Mouse (Mus musculus) lung, postnatal 0 days (tissue): ENCODE results near the gene Eif4e. TPM values are rescaled to one million over a fixed set of nuclear protein-coding genes. Genes with fewer than 3 reads are reported as not detected.

ENCODE experiments used
- ATAC-seq: fragments of 200-750 bp; cut with Nextera tagmentation; 2 replicates; pipeline ENCODE4 v1.8.0; 2017; ENCODE audit warnings: moderate library complexity
- DNase-seq: peaks from one replicate; pipeline ENCODE4 v3.0.0-alpha.2; 2016; ENCODE audit warnings: low spot score
- H3K27ac ChIP-seq: fragments of 300-500 bp; sonication (generic); 2 replicates; pipeline ENCODE4 v1.5.1; 2014; ENCODE audit warnings: antibody characterized with exemption, mild to moderate bottlenecking, low read length, mixed read lengths
- H3K27me3 ChIP-seq: fragments of 300-500 bp; sonication (generic); replicated peaks from 2 replicates; pipeline ENCODE4 v1.6.1; 2014; ENCODE audit warnings: low read length, mixed read lengths; ENCODE audit not compliant: insufficient read depth
- H3K36me3 ChIP-seq: fragments of 300-500 bp; sonication (generic); 2 replicates; pipeline ENCODE4 v1.6.1; 2014; ENCODE audit warnings: low read length, mixed read lengths; ENCODE audit not compliant: insufficient read depth
- H3K4me1 ChIP-seq: fragments of 300-500 bp; sonication (generic); 2 replicates; pipeline ENCODE4 v1.6.1; 2014; ENCODE audit warnings: antibody characterized with exemption, low read depth, low read length, mixed read lengths; ENCODE audit not compliant: insufficient read depth
- H3K4me2 ChIP-seq: fragments of 300-500 bp; sonication (generic); replicated peaks from 2 replicates; pipeline ENCODE4 v1.6.1; 2014; ENCODE audit warnings: low read depth, mild to moderate bottlenecking, low read length, moderate library complexity, mixed read lengths
- H3K4me3 ChIP-seq: fragments of 300-500 bp; sonication (generic); 2 replicates; pipeline ENCODE4 v1.5.1; 2014; ENCODE audit warnings: low read depth, low read length
- H3K9ac ChIP-seq: fragments of 300-500 bp; sonication (generic); replicated peaks from 2 replicates; pipeline ENCODE4 v1.6.1; 2014; ENCODE audit warnings: low read depth, mild to moderate bottlenecking
- H3K9me3 ChIP-seq: fragments of 300-500 bp; sonication (generic); 2 replicates; pipeline ENCODE4 v1.6.1; 2016; ENCODE audit warnings: low read length, mixed read lengths
- CTCF ChIP-seq: IDR thresholded peaks from 2 replicates; pipeline ENCODE4 v1.5.1; 2016; ENCODE audit warnings: antibody characterized with exemption, mild to moderate bottlenecking
- EP300 ChIP-seq: IDR thresholded peaks from 2 replicates; pipeline ENCODE4 v1.6.1; 2016; ENCODE audit warnings: antibody characterized with exemption, mild to moderate bottlenecking, control low read depth
- WGBS: fragments of 180-500 bp; shearing (Covaris S2); extraction: QIAGEN DNeasy Blood & Tissue Kit; methylation state at CpG from one replicate; pipeline ENCODE4 v1.1.7; 2014; 5-methylcytosine and 5-hydroxymethylcytosine counted together
- polyA plus RNA-seq: library from polyadenylated mRNA; unstranded; fragments of >200 nt; fragmentation: Nextera tagmentation; extraction: Ambion mirVana; gene quantifications from 2 replicates; pipeline ENCODE4 v1.2.1, GENCODE M21; 2015

The Eif4e gene
- polyA plus RNA-seq, 1 experiment from 2014 or later: 125 TPM

- peak within 1 kb of the TSS; percentile 94 for H3K4me3 ChIP-seq
- no peaks in the 10 kb centered on the region for H3K27me3 ChIP-seq
- peak within 1 kb of the TSS; percentile 73 for H3K4me2 ChIP-seq
- H3K9me3 ChIP-seq: no peaks in the 10 kb centered on the region
- TF ChIP-seq EP300 (no peak), CTCF (peak; percentile 38)
- no peaks in the 10 kb centered on the region for H3K36me3 ChIP-seq
- DNase-seq: peak; percentile 97
- H3K4me1 ChIP-seq: peaks cover 3% of the 10 kb centered on the region; the same call in 1 of the 2 replicates
- peak within 1 kb of the TSS; percentile 85 for H3K27ac ChIP-seq
- H3K9ac ChIP-seq: peak within 1 kb of the TSS; percentile 70
- ATAC-seq: peak; percentile 99
- under 1% methylated on average over 32 of the region's 65 CpGs for WGBS
Measured at GRCm38 (mm10) chr3:138489327-138490033, 36.5 kb upstream of the Eif4e start, which contains the start of gene Metap1. Gene Metap1, minus strand, starts transcription at chr3:138489515.

DNA sequence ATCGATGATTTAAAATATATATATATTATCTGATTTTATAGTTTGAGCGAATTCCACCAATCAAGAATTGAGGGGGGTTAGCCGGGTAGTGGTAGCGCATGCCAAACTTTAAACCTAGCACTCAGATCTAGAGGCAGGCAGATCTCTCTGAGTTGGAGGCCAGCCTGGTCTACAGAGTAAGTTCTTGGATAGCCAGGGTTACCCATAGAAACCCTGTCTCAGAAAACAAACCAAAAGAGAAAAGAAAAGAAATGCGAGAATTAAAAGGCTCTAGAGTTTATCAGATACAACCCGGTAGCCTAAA lies 36.0 kb upstream of the Eif4e start:
- TF ChIP-seq EP300 (no peak), CTCF (no peak)
- peak overlapping the region; percentile 94 for H3K4me3 ChIP-seq
- WGBS: 15% methylated on average over 6 of the region's 6 CpGs
- H3K27me3 ChIP-seq: no peaks in the 10 kb centered on the region
- ATAC-seq (no peak), DNase-seq (no peak)
- H3K27ac ChIP-seq: no peak overlapping the region
- H3K4me1 ChIP-seq: peaks cover 3% of the 10 kb centered on the region; the same call in 1 of the 2 replicates
- H3K4me2 ChIP-seq: peak overlapping the region; percentile 73
- no peaks in the 10 kb centered on the region for H3K9me3 ChIP-seq
- no peaks in the 10 kb centered on the region for H3K36me3 ChIP-seq
- H3K9ac ChIP-seq: peak overlapping the region; percentile 10; the same call in 1 of the 2 replicates

DNA sequence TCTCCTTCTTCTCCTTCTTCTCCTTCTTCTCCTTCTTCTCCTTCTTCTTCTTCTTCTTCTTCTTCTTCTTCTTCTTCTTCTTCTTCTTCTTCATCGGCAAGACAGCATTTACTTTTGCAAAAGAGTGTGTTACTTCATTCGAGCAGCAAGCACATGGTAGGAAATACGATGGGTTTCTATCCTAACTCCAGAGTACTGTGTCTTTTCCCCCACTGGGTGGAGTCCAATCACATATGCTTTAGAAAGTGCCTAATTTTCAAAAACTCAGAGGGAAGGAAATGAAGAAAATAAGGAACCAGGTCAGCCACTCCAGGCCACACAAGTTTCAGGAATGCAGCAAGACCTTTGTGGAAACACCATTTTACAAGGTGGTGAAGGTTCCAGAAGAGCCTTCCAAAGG lies 32.3 kb upstream of the Eif4e start:
- no peak overlapping the region for H3K9ac ChIP-seq
- no peaks in the 10 kb centered on the region for H3K36me3 ChIP-seq
- peaks cover under 1% of the 10 kb centered on the region; the same call in 1 of the 2 replicates for H3K4me1 ChIP-seq
- TF ChIP-seq CTCF: peak; percentile 12; the same call in 1 of the 2 replicates
- TF ChIP-seq EP300: no peak
- H3K27me3 ChIP-seq: no peaks in the 10 kb centered on the region
- no peak overlapping the region for H3K27ac ChIP-seq
- WGBS: 78% methylated on average over 3 of the region's 3 CpGs
- ATAC-seq (no peak), DNase-seq (no peak)
- H3K9me3 ChIP-seq: no peaks in the 10 kb centered on the region
- no peak overlapping the region for H3K4me3 ChIP-seq
- no peak overlapping the region for H3K4me2 ChIP-seq

DNA sequence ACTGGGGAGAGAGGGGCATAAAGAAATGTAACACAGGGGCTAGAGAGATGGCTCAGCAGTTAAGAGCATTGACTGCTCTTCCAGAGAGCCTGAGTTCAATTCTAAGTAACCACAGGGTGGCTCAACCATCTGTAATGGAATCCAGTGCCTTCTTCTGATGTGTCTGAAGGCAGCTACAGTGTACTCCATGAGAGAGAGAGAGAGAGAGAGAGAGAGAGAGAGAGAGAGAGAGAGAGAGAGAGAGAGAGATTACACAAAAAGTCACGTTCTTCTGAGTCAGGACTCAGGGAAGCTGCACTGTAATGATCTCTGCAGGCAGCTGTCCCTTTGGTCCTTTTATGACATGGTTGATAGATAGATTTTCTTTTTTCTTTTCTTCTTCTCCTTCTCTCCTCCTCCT lies 31.4 kb upstream of the Eif4e start:
- Histone ChIP-seq H3K27ac (no peak overlapping the region), H3K9me3 (no peaks in the 10 kb centered on the region), H3K36me3 (no peaks in the 10 kb centered on the region), H3K27me3 (no peaks in the 10 kb centered on the region), H3K4me1 (no peaks in the 10 kb centered on the region), H3K9ac (no peak overlapping the region), H3K4me2 (no peak overlapping the region), H3K4me3 (no peak overlapping the region)
- DNase-seq (no peak), ATAC-seq (no peak)
- 30% methylated on average over 1 of the region's 1 CpGs for WGBS
- no peak for TF ChIP-seq CTCF
- TF ChIP-seq EP300: no peak

- H3K4me1 ChIP-seq: no peaks in the 10 kb centered on the region
- 75% methylated on average over 11 of the region's 11 CpGs for WGBS
- no peak overlapping the region for H3K4me3 ChIP-seq
- H3K27ac ChIP-seq: no peak overlapping the region
- H3K36me3 ChIP-seq: no peaks in the 10 kb centered on the region
- peak; percentile 39 for DNase-seq
- no peak for TF ChIP-seq EP300
- TF ChIP-seq CTCF: no peak
- no peak overlapping the region for H3K9ac ChIP-seq
- ATAC-seq: no peak
- H3K27me3 ChIP-seq: no peaks in the 10 kb centered on the region
- no peaks in the 10 kb centered on the region for H3K9me3 ChIP-seq
- H3K4me2 ChIP-seq: no peak overlapping the region
Measured at GRCm38 (mm10) chr3:138495166-138496145, 30.5 kb upstream of the Eif4e start.

GRCm38 (mm10) chr3:138498731-138499130 lies 27.2 kb upstream of the Eif4e start:
- no peaks in the 10 kb centered on the region for H3K4me1 ChIP-seq
- ATAC-seq: no peak
- no peak overlapping the region for H3K27ac ChIP-seq
- H3K27me3 ChIP-seq: no peaks in the 10 kb centered on the region
- no peak for DNase-seq
- no peak for TF ChIP-seq CTCF
- no peak for TF ChIP-seq EP300
- no peak overlapping the region for H3K4me2 ChIP-seq
- 43% methylated on average over 4 of the region's 4 CpGs for WGBS
- no peaks in the 10 kb centered on the region for H3K36me3 ChIP-seq
- no peak overlapping the region for H3K9ac ChIP-seq
- H3K9me3 ChIP-seq: no peaks in the 10 kb centered on the region
- no peak overlapping the region for H3K4me3 ChIP-seq
